ENCODE assay signal across 18 mouse cellular contexts in genomic region chr10:119415106-119415505, GRCm38 (mm10). TPM values are rescaled to one million over a fixed set of nuclear protein-coding genes. Genes with fewer than 3 reads are reported as not detected.
A peak's percentile ranks its signal among the peaks of the same experiment; 100 is the strongest.
DNase-seq lines count a peak whose midpoint lies in the region; ATAC-seq and TF ChIP-seq lines count a peak whose summit lies in the region.
"Had no signal": no experiment of that assay in that cellular context is flagged by ENCODE, and none has a peak within 500 bp of the region (broad histone marks: within the 10 kb centered on the region; RNA-seq: fewer than 3 reads in every experiment).

No protein-coding gene starts in this region.

- no peak for TF ChIP-seq POLR2A in brain, embryonic 14.5 days (IDR thresholded peaks at IDR 0.05; ENCODE audit: borderline replicate concordance, extremely low read depth, insufficient read depth, insufficient read length, poor library complexity, severe bottlenecking)

- H3K27me3 ChIP-seq in forebrain, embryonic 14.5 days (replicated peaks; ENCODE audit: control insufficient read depth, insufficient read depth, low read length) = no peaks in the 10 kb centered on the region
- H3K27me3 ChIP-seq in forebrain, embryonic 13.5 days = no peaks in the 10 kb centered on the region
- H3K27me3 ChIP-seq: embryonic facial prominence, embryonic 13.5 days; forebrain, embryonic 12.5 days; heart, embryonic 12.5 days; intestine, embryonic 15.5 days had no signal

- no peak overlapping the region for H3K27ac ChIP-seq in forebrain, embryonic 14.5 days (ENCODE audit: low read depth, low read length)
- no peak overlapping the region for H3K27ac ChIP-seq in forebrain, embryonic 13.5 days
- H3K27ac ChIP-seq: embryonic facial prominence, embryonic 13.5 days; forebrain, embryonic 12.5 days; gastrocnemius, adult 2 months; intestine, embryonic 15.5 days had no signal

- intact Hi-C loops in left cerebral cortex, postnatal 4 days (cut with DNase I) = no loop called here

- H3K4me2 ChIP-seq in forebrain, embryonic 14.5 days (ENCODE audit: low read length) = no peak overlapping the region
- H3K4me2 ChIP-seq in forebrain, embryonic 13.5 days = no peak overlapping the region
- H3K4me2 ChIP-seq: embryonic facial prominence, embryonic 13.5 days; forebrain, embryonic 12.5 days; heart, embryonic 12.5 days; intestine, embryonic 15.5 days had no signal

- H3K9me3 ChIP-seq in forebrain, embryonic 14.5 days (replicated peaks; ENCODE audit: control insufficient read depth, low read length) = no peaks in the 10 kb centered on the region
- H3K9me3 ChIP-seq in forebrain, embryonic 13.5 days (replicated peaks) = no peaks in the 10 kb centered on the region
- H3K9me3 ChIP-seq: embryonic facial prominence, embryonic 13.5 days; heart, embryonic 12.5 days; intestine, embryonic 15.5 days had no signal

- TF ChIP-seq CTCF in brain, embryonic 14.5 days (IDR thresholded peaks at IDR 0.05; ENCODE audit: borderline replicate concordance, extremely low read depth, insufficient read depth, insufficient read length) = no peak

- H3K4me1 ChIP-seq in forebrain, embryonic 14.5 days (ENCODE audit: control insufficient read depth, insufficient read depth, low read length) = no peaks in the 10 kb centered on the region
- no peaks in the 10 kb centered on the region for H3K4me1 ChIP-seq in forebrain, embryonic 13.5 days
- H3K4me1 ChIP-seq: embryonic facial prominence, embryonic 13.5 days; forebrain, embryonic 12.5 days; intestine, embryonic 15.5 days had no signal

- WGBS in forebrain, embryonic 14.5 days = 78% methylated on average over 4 of the region's 4 CpGs
- 75% methylated on average over 4 of the region's 4 CpGs for WGBS in forebrain, embryonic 13.5 days

- ATAC-seq in forebrain, embryonic 14.5 days = no peak
- ATAC-seq in forebrain, embryonic 13.5 days = no peak
- ATAC-seq: intestine, embryonic 15.5 days had no signal

- DNase-seq in forebrain, embryonic 14.5 days (ENCODE audit: low spot score) = peak; percentile 24
- DNase-seq in left cerebral cortex, postnatal 4 days = peak; percentile 46
- DNase-seq in left cerebral cortex, adult 8-10 months (ENCODE audit: low spot score in 2 of 2) = no peak
- peak; percentile 37 for DNase-seq in brain, adult 2 months (ENCODE audit: low read depth, low spot score)
- peak; percentile 58 for DNase-seq in brain, embryonic 14.5 days (ENCODE audit: low read depth)
- DNase-seq in kidney, adult 8-10 months = no peak
- DNase-seq: adrenal gland, adult 2 months; adrenal gland, postnatal 25 days; cerebellum, adult 11 months; gastrocnemius, adult 2 months; gastrocnemius, postnatal 25 days; kidney, adult 18-20 months had no signal

- no peak overlapping the region for H3K4me3 ChIP-seq in forebrain, embryonic 14.5 days (ENCODE audit: low read depth, low read length)
- no peak overlapping the region for H3K4me3 ChIP-seq in forebrain, embryonic 13.5 days
- H3K4me3 ChIP-seq: embryonic facial prominence, embryonic 13.5 days; forebrain, embryonic 12.5 days; gastrocnemius, adult 2 months; heart, embryonic 12.5 days; intestine, embryonic 15.5 days had no signal

- H3K9ac ChIP-seq in forebrain, embryonic 14.5 days (ENCODE audit: low read length) = no peak overlapping the region
- H3K9ac ChIP-seq in forebrain, embryonic 13.5 days = no peak overlapping the region
- H3K9ac ChIP-seq: embryonic facial prominence, embryonic 13.5 days; forebrain, embryonic 12.5 days; heart, embryonic 12.5 days; intestine, embryonic 15.5 days had no signal

- H3K36me3 ChIP-seq in forebrain, embryonic 14.5 days (ENCODE audit: control insufficient read depth, insufficient read depth, low read length) = no peaks in the 10 kb centered on the region
- no peaks in the 10 kb centered on the region for H3K36me3 ChIP-seq in forebrain, embryonic 13.5 days (ENCODE audit: poor library complexity, severe bottlenecking)
- H3K36me3 ChIP-seq: embryonic facial prominence, embryonic 13.5 days; forebrain, embryonic 12.5 days; heart, embryonic 12.5 days; intestine, embryonic 15.5 days had no signal

RNA-seq across cellular contexts. Expression of gene Grip1, which starts 38.5 kb away (rescaled TPM):
- 15.0 and 15.6 TPM in 2 replicates for polyA plus RNA-seq in forebrain, embryonic 14.5 days (2014; fragmentation: Nextera tagmentation; extraction: Ambion mirVana)
- 12.4 and 13.5 TPM in 2 replicates for polyA plus RNA-seq in forebrain, embryonic 13.5 days (2015; fragmentation: Nextera tagmentation; extraction: Ambion mirVana)
- total RNA-seq in left cerebral cortex, postnatal 4 days (2021) = 10 to 100 TPM; 57.4 to 61.9 TPM
- 10 to 100 TPM; 17.2 to 21.3 (median 19.1) TPM for total RNA-seq in left cerebral cortex, adult 8-10 months (2022)
- polyA plus RNA-seq in brain, embryonic 14.5 days (2012; rRNA removed) = 15.0 and 20.2 TPM in 2 replicates
- total RNA-seq: gastrocnemius, adult 2 months; granulocyte monocyte progenitor cell, adult 5-6 weeks had no signal

Comparison
In these comparisons a context has a peak if more than half of its experiments do, and no peak if none do; other contexts are left out.
1. DNase-seq: peak in forebrain, embryonic 14.5 days (single experiment), left cerebral cortex, postnatal 4 days (single experiment), brain, adult 2 months (single experiment) and brain, embryonic 14.5 days (single experiment); none in left cerebral cortex, adult 8-10 months (0 of 2) and kidney, adult 8-10 months (0 of 2).